Mouse (Mus musculus) induced T-regulatory cell, adult 2 months (primary cell): ENCODE data around the gene Slc8b1.

Source experiments
- DNase-seq: peaks from one replicate; pipeline ENCODE4 v3.0.0-alpha.2; 2012; ENCODE audit warnings: low read depth

The Slc8b1 gene

GRCm38 (mm10) chr5:120527296-120527964 lies 16.5 kb downstream of the Slc8b1 start:
- DNase-seq = no peak

- DNase-seq = no peak
These were observed 20.7 kb downstream of the Slc8b1 start for GRCm38 (mm10) chr5:120531631-120532030.

- DNase-seq = no peak
These were observed 23.2 kb downstream of the Slc8b1 start for GRCm38 (mm10) chr5:120534071-120534685.

- DNase-seq = no peak
These were observed 23.7 kb downstream of the Slc8b1 start for GRCm38 (mm10) chr5:120534686-120535075.

- DNase-seq = no peak
These were observed 25.1 kb downstream of the Slc8b1 start for GRCm38 (mm10) chr5:120536046-120536445.

GRCm38 (mm10) chr5:120536632-120537031 lies 25.7 kb downstream of the Slc8b1 start:
- DNase-seq = no peak

- no peak for DNase-seq
These were observed 37.4 kb downstream of the Slc8b1 start for GRCm38 (mm10) chr5:120548236-120548850.

- DNase-seq = no peak
These were observed 39.2 kb downstream of the Slc8b1 start for GRCm38 (mm10) chr5:120550137-120550536.

GRCm38 (mm10) chr5:120550673-120551072 lies 39.7 kb downstream of the Slc8b1 start:
- no peak for DNase-seq

GRCm38 (mm10) chr5:120555871-120556270 lies 44.9 kb downstream of the Slc8b1 start:
- DNase-seq = no peak

GRCm38 (mm10) chr5:120558041-120558440 lies 47.1 kb downstream of the Slc8b1 start:
- DNase-seq = no peak

GRCm38 (mm10) chr5:120558762-120559161 lies 47.8 kb downstream of the Slc8b1 start:
- no peak for DNase-seq

- no peak for DNase-seq
These were observed 49.2 kb downstream of the Slc8b1 start for GRCm38 (mm10) chr5:120560129-120560615.

- no peak for DNase-seq
These were observed 49.8 kb downstream of the Slc8b1 start for GRCm38 (mm10) chr5:120560616-120561311.

GRCm38 (mm10) chr5:120562956-120563913 lies 52.3 kb downstream of the Slc8b1 start:
- no peak for DNase-seq

GRCm38 (mm10) chr5:120563914-120564311 lies 52.9 kb downstream of the Slc8b1 start:
- no peak for DNase-seq

GRCm38 (mm10) chr5:120565171-120565905 lies 54.4 kb downstream of the Slc8b1 start:
- no peak for DNase-seq

- no peak for DNase-seq
These were observed 55.1 kb downstream of the Slc8b1 start for GRCm38 (mm10) chr5:120566101-120566500.

GRCm38 (mm10) chr5:120566681-120567252 lies 55.8 kb downstream of the Slc8b1 start:
- DNase-seq = no peak

GRCm38 (mm10) chr5:120567253-120567701 lies 56.3 kb downstream of the Slc8b1 start:
- DNase-seq = no peak
